ENCODE assay signal across 8 mouse cellular contexts in the genomic region with DNA sequence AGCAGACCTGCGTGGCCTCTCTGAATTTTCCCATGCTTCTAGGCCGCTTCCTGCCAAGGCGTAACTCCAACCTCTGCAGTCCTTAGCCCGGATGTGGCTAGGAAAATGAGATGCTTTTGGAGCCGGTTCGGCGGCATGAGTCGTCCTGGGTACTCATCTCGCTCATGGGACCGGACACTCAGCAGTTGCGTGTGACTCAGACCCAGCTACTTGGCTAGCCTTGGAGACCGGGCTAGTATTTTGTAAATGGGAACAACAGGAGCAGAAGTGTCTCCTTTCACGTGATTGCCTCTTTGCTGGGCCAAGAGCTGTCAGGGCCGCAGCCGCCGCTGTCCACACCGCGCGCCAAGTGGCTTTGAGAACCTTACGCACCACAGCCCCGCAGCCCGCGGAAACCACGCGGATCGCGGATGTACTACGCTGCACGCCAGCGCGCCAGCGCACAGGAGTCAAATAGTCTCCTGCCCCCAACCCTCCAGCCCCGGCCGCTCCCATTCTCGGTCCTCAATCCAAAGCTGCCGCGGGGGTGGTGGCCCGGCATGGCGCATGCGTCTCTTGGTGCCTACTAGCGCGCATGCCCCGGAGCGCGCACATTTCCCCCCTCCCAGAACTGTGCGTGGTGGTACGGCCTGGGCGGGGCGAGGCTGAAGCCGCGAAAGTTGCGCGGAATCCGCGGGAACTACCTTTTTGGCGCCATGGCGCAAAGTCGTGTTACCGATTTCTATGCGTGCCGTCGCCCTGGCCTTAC. TPM values are rescaled to one million over a fixed set of nuclear protein-coding genes. Genes with fewer than 3 reads are reported as not detected.
DNase-seq lines count a peak whose midpoint lies in the region; ATAC-seq and TF ChIP-seq lines count a peak whose summit lies in the region.

A gene (plus strand): TSS at position 655 of the 748 bp plus-strand sequence.

- no peaks in the 10 kb centered on the region for H3K36me3 ChIP-seq in hindbrain, postnatal 0 days (ENCODE audit: insufficient read depth, low read length)

- peak; percentile 96 for ATAC-seq in hindbrain, postnatal 0 days
- peak; percentile 80 for ATAC-seq in megakaryocyte, adult 5-6 weeks (ENCODE audit: poor library complexity, severe bottlenecking)

- H3K27ac ChIP-seq in hindbrain, postnatal 0 days = peak within 1 kb of the TSS; percentile 90
- peak within 1 kb of the TSS; percentile 93 for H3K27ac ChIP-seq in left cerebral cortex, adult 2 months

- peak; percentile 95 for DNase-seq in T-cell, adult 2 months (ENCODE audit: low spot score)
- DNase-seq in cerebellum, postnatal 36 days = peak; percentile 94 to 97
- peak; percentile 93 for DNase-seq in gastrocnemius, adult 18-20 months (ENCODE audit: low spot score)
- peak; percentile 98 for DNase-seq in hindbrain, postnatal 0 days (ENCODE audit: low spot score)
- DNase-seq in left cerebral cortex, adult 2 months (ENCODE audit: extremely low spot score in 1 of 2, low spot score in 2 of 2) = peak; percentile 95
- DNase-seq in right cerebral cortex, adult 2 months (ENCODE audit: low spot score in 2 of 2) = peak; percentile 96 to 97
- DNase-seq in urinary bladder, postnatal 14 days (ENCODE audit: low spot score) = peak; percentile 95

- no peaks in the 10 kb centered on the region for H3K27me3 ChIP-seq in hindbrain, postnatal 0 days (ENCODE audit: insufficient read depth, low read length)

- intact Hi-C loops in left cerebral cortex, adult 2 months (cut with DNase I) = loop anchor here (5.0 kb wide), 1 partner anchor 45 kb away; a partner anchor contains a TSS

- H3K9ac ChIP-seq in hindbrain, postnatal 0 days (replicated peaks; ENCODE audit: low read length) = peak within 1 kb of the TSS; percentile 75

- peak within 1 kb of the TSS; percentile 94 for H3K4me2 ChIP-seq in hindbrain, postnatal 0 days (ENCODE audit: low read depth, low read length)

- no peak for TF ChIP-seq CTCF in hindbrain, postnatal 0 days (IDR thresholded peaks at IDR 0.05; ENCODE audit: low read depth)
- no peak for TF ChIP-seq CTCF in left cerebral cortex, adult 2 months (IDR thresholded peaks at IDR 0.05)

- H3K4me1 ChIP-seq in hindbrain, postnatal 0 days (ENCODE audit: insufficient read depth, low read length) = peaks cover 4% of the 10 kb centered on the region; the same call in 1 of the 2 replicates

- peak within 1 kb of the TSS; percentile 78 for H3K4me3 ChIP-seq in hindbrain, postnatal 0 days (ENCODE audit: low read length)
- peak within 1 kb of the TSS; percentile 69 for H3K4me3 ChIP-seq in left cerebral cortex, adult 2 months

- no peaks in the 10 kb centered on the region for H3K9me3 ChIP-seq in hindbrain, postnatal 0 days (ENCODE audit: low read length)

- under 1% methylated on average over 62 of the region's 62 CpGs for WGBS in hindbrain, postnatal 0 days

RNA-seq across cellular contexts. Expression of the gene that starts here (rescaled TPM):
- under 1 TPM; 0.30 to 0.66 TPM for total RNA-seq in gastrocnemius, adult 18-20 months (2021)
- 24.9 and 26.3 TPM in 2 replicates for total RNA-seq in hindbrain, postnatal 0 days (2014; rRNA removed)
- 10.7 and 11.7 TPM in 2 replicates for polyA plus RNA-seq in hindbrain, postnatal 0 days (2015; fragmentation: Nextera tagmentation; extraction: Ambion mirVana)
- total RNA-seq in left cerebral cortex, adult 2 months (2021) = 1 to 10 TPM; 2.5 to 5.0 TPM
- total RNA-seq in megakaryocyte, adult 5-6 weeks (2015) = 41.7 and 41.9 TPM in 2 replicates
- 28.4 and 34.1 TPM in 2 replicates for total RNA-seq in megakaryocyte, adult 5-6 weeks (2017)

Comparison
In these comparisons a context has a peak if more than half of its experiments do, and no peak if none do; other contexts are left out.
1. Peak in every context shown above with its lines: DNase-seq, ATAC-seq, H3K4me3 ChIP-seq and H3K27ac ChIP-seq.
2. Peak in DNase-seq in gastrocnemius, adult 18-20 months; RNA of the gene not detected or under 1 TPM.